Mouse (Mus musculus): ENCODE measurements around the gene Prdm11. TPM values are rescaled to one million over a fixed set of nuclear protein-coding genes. Genes with fewer than 3 reads are reported as not detected.

Gene Prdm11
- polyA plus RNA-seq, 1 experiment from 2014 or later, result 5.5 TPM

- ATAC-seq (ENCODE audit: low read depth), result no peak
- peak overlapping the region; percentile 55 for H3K9ac ChIP-seq (ENCODE audit: low read length)
Measured at GRCm38 (mm10) chr2:92915659-92916631, 130.0 kb downstream of the Prdm11 start.

More at GRCm38 (mm10) chr2:92915659-92916631, 130.0 kb downstream of the Prdm11 start:
- peak overlapping the region; percentile 72 for H3K4me2 ChIP-seq (ENCODE audit: low read depth, low read length)
- H3K4me3 ChIP-seq (ENCODE audit: low read length), result peak overlapping the region; percentile 47
- no peak overlapping the region for H3K27ac ChIP-seq (ENCODE audit: low read length)
- peaks cover 25% of the 10 kb centered on the region for H3K4me1 ChIP-seq (replicated peaks; ENCODE audit: control insufficient read depth, insufficient read depth, low read length)
- 12% methylated on average over 8 of the region's 10 CpGs for WGBS
- peaks cover 30% of the 10 kb centered on the region for H3K27me3 ChIP-seq (ENCODE audit: control insufficient read depth, insufficient read depth, low read depth, low read length)
- no peaks in the 10 kb centered on the region for H3K9me3 ChIP-seq (ENCODE audit: control insufficient read depth, low read length)
- no peaks in the 10 kb centered on the region for H3K36me3 ChIP-seq (ENCODE audit: control insufficient read depth, insufficient read depth, low read length)

Other genes with a start within 250 kb of the Prdm11 start
- gene Syt13, start 131.1 kb downstream of the Prdm11 start, polyA plus RNA-seq (2015; fragmentation: Nextera tagmentation; extraction: Ambion mirVana), result 3.4 and 3.5 TPM in 2 replicates
- 44.7 and 48.9 TPM in 2 replicates for gene Trp53i11, start 141.4 kb upstream of the Prdm11 start, polyA plus RNA-seq (2015; fragmentation: Nextera tagmentation; extraction: Ambion mirVana)